Mouse (Mus musculus) cerebellum, adult 2 months (tissue): Measurements from ENCODE around the gene Mgat3. TPM values are rescaled to one million over a fixed set of nuclear protein-coding genes. Genes with fewer than 3 reads are reported as not detected.

Experiments used
- DNase-seq, 2 experiments: peaks; one replicate each; pipeline ENCODE4 v3.0.0; 2021
- H3K27ac ChIP-seq: fragments of 200-500 bp; 2 replicates; pipeline ENCODE4 v1.5.1; 2012; ENCODE audit warnings: low read length, control low read depth, inconsistent platforms; ENCODE audit not compliant: insufficient read depth
- H3K27me3 ChIP-seq: fragments of 200-500 bp; 2 replicates; pipeline ENCODE4 v1.6.1; 2012; ENCODE audit warnings: inconsistent platforms, mild to moderate bottlenecking, low read length, moderate library complexity; ENCODE audit not compliant: control insufficient read depth, insufficient read depth
- H3K4me1 ChIP-seq: fragments of 200-500 bp; 2 replicates; pipeline ENCODE4 v1.6.1; 2011; ENCODE audit warnings: low read length; ENCODE audit not compliant: control insufficient read depth, insufficient read depth
- H3K4me3 ChIP-seq: fragments of 200-500 bp; replicated peaks from 2 replicates; pipeline ENCODE3; 2011; ENCODE audit warnings: mild to moderate bottlenecking, low read depth, low read length, control low read depth; ENCODE audit not compliant: insufficient read depth
- CTCF ChIP-seq: fragments of 200-500 bp; IDR thresholded peaks from 2 replicates; pipeline ENCODE4 v1.5.1; 2011; ENCODE audit warnings: low read depth, mild to moderate bottlenecking, control low read depth, low read length, moderate library complexity, borderline replicate concordance; ENCODE audit not compliant: insufficient read depth
- POLR2A ChIP-seq: fragments of 200-500 bp; IDR thresholded peaks from 2 replicates; pipeline ENCODE4 v1.6.1; 2011; ENCODE audit warnings: low read length, control low read depth, borderline replicate concordance; ENCODE audit not compliant: insufficient read depth
- WGBS: fragments of 180-500 bp; shearing (Covaris S2); methylation state at CpG from one replicate; pipeline ENCODE4 v1.1.7; 2018; 5-methylcytosine and 5-hydroxymethylcytosine counted together
- polyA plus RNA-seq: library from polyadenylated mRNA; depleted of rRNA; stranded (reverse); fragments of >200 nt; gene quantifications from 2 replicates; pipeline ENCODE4 v1.2.3, GENCODE M21; 2012; rRNA removed

The Mgat3 gene
- polyA plus RNA-seq, 1 experiment = 106 TPM

DNA sequence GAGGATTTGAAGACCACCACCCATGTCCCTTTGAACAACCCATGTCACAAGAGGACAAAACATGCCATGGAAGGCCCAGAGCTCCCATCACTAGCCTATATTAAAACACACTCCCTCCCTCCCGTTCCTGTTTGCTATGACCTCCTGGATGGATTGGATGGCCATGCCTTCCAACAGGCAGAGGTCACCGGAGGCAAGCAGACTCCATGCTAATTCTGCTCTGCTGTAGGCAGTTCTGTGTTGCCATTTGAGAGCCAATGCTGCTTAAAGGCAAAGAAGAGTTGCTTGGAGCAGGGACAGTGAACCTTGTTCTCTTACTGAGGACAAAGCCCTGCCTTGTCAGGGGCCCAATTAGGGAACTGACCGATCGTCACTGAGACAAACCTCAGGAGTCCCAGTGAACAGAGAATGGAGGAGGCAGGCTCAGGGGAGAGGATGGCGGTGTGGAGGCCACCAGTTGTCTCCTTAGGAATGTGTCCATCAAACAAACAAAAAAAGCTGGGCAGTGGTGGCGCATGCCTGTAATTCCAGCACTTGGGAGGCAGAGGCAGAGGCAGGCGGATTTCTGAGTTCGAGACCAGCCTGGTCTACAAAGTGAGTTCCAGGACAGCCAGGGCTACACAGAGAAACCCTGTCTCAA lies 86.0 kb downstream of the Mgat3 start:
- H3K27ac ChIP-seq = no peak overlapping the region
- TF ChIP-seq CTCF = no peak
- no peak for TF ChIP-seq POLR2A
- H3K27me3 ChIP-seq = no peaks in the 10 kb centered on the region
- peaks cover 25% of the 10 kb centered on the region for H3K4me1 ChIP-seq
- DNase-seq = no peak
- H3K4me3 ChIP-seq = no peak overlapping the region
- WGBS = 61% methylated on average over 8 of the region's 8 CpGs

- H3K27ac ChIP-seq = no peak overlapping the region
- H3K4me1 ChIP-seq = peaks cover 25% of the 10 kb centered on the region
- WGBS = 1% methylated on average over 3 of the region's 3 CpGs
Measured at GRCm38 (mm10) chr15:80260677-80261076, 87.2 kb downstream of the Mgat3 start.

DNA sequence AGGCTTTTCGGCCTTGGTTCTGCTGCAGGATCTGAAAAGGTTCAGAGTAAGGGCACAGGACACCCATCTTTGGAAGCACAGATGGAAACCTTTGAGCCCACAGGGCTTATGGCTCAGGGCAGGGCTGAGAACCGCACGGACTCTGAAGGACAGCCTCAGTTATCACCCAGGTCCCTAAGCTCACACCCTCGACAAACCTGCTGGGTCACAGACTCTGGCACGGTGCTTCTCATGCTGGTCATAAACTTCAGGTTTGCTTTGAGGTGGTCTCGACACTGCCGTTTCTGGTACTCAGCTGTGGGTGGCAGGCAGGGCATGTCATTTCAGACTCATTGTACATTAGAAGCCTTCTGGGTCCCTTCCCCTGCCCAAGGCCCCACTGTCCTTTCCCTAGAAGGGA lies 87.6 kb downstream of the Mgat3 start:
- no peak for DNase-seq
- Histone ChIP-seq H3K4me3 (no peak overlapping the region), H3K27ac (no peak overlapping the region), H3K27me3 (no peaks in the 10 kb centered on the region), H3K4me1 (peaks cover 25% of the 10 kb centered on the region)
- TF ChIP-seq POLR2A (no peak), CTCF (no peak)
- WGBS = 78% methylated on average over 7 of the region's 7 CpGs

More at GRCm38 (mm10) chr15:80260677-80261076, 87.2 kb downstream of the Mgat3 start:
- H3K4me3 ChIP-seq = no peak overlapping the region
- DNase-seq = peak; percentile 87 to 92
- peak; percentile 99 for TF ChIP-seq CTCF
- no peak for TF ChIP-seq POLR2A
- no peaks in the 10 kb centered on the region for H3K27me3 ChIP-seq

- H3K27ac ChIP-seq = no peak within 1 kb of the TSS; the same call in 1 of the 2 replicates
- WGBS = 2% methylated on average over 66 of the region's 66 CpGs
- peak within 1 kb of the TSS; percentile 79 for H3K4me3 ChIP-seq
- no peaks in the 10 kb centered on the region for H3K27me3 ChIP-seq
- H3K4me1 ChIP-seq = peaks cover 8% of the 10 kb centered on the region
- no peak for TF ChIP-seq CTCF
- TF ChIP-seq POLR2A = peak; percentile 76; the same call in 1 of the 2 replicates
- peak; percentile 86 to 87 for DNase-seq
Measured at GRCm38 (mm10) chr15:80263610-80264575, 90.4 kb downstream of the Mgat3 start, which contains the start of gene Rps19bp1. Gene Rps19bp1, minus strand, starts transcription at chr15:80264315.

Other genes starting within 250 kb of the Mgat3 start
- 89.6 and 96.3 TPM in 2 replicates for gene Cbx7, start 202.6 kb upstream of the Mgat3 start, polyA plus RNA-seq
- 15.4 and 16.0 TPM in 2 replicates for gene Pdgfb, start 158.7 kb upstream of the Mgat3 start, polyA plus RNA-seq
- gene Syngr1, start 82.4 kb upstream of the Mgat3 start, polyA plus RNA-seq = 448 and 455 TPM in 2 replicates
- gene Rpl3, start 81.9 kb upstream of the Mgat3 start, polyA plus RNA-seq = 678 and 692 TPM in 2 replicates
- 50.0 and 50.2 TPM in 2 replicates for gene Tab1, start 40.6 kb upstream of the Mgat3 start, polyA plus RNA-seq
- gene Mief1, start 60.3 kb downstream of the Mgat3 start, polyA plus RNA-seq = 18.4 and 19.6 TPM in 2 replicates
- gene AC140267.1, start 62.1 kb downstream of the Mgat3 start, polyA plus RNA-seq = not detected in 2 replicates
- 216 and 242 TPM in 2 replicates for gene Atf4, start 81.5 kb downstream of the Mgat3 start, polyA plus RNA-seq
- 34.3 and 38.6 TPM in 2 replicates for gene Rps19bp1, start 90.6 kb downstream of the Mgat3 start, polyA plus RNA-seq
- gene Cacna1i, start 113.5 kb downstream of the Mgat3 start, polyA plus RNA-seq = 20.8 and 22.0 TPM in 2 replicates